Mouse (Mus musculus): ENCODE measurements at regions not wholly inside any gene's neighbourhood (a gene's known extent, or its start where the extent isn't known, plus 50 kb on each side); places are given as distances from the start of the nearest gene placed in this dataset.
"Not testable (repeated sequence)": the region's sequence is repeated elsewhere in the genome, so short reads cannot be mapped to it uniquely, and the experiment has no call there.

- DNase-seq (ENCODE audit: low read depth, low spot score): not testable (repeated sequence)
Observed at GRCm38 (mm10) chr7:106616932-106617331, 63.5 kb downstream of the Olfr693 start.

GRCm38 (mm10) chr7:106612723-106613122 is 67.7 kb downstream of the Olfr693 start:
- no peak for DNase-seq (ENCODE audit: low read depth, low spot score)

- no peak for DNase-seq (ENCODE audit: low read depth, low spot score)
Observed at GRCm38 (mm10) chr7:106580424-106580823, 100.0 kb downstream of the Olfr693 start.

GRCm38 (mm10) chr7:106568251-106568650 is 112.1 kb downstream of the Olfr693 start:
- DNase-seq (ENCODE audit: low read depth, low spot score): not testable (repeated sequence)

- peak; percentile 81 for DNase-seq (ENCODE audit: low read depth, low spot score)
Observed at GRCm38 (mm10) chr7:106550881-106551575, 129.4 kb downstream of the Olfr693 start.

GRCm38 (mm10) chr7:106529433-106530102 is 150.8 kb downstream of the Olfr693 start:
- peak; percentile 51 for DNase-seq (ENCODE audit: low read depth, low spot score)

- DNase-seq (ENCODE audit: low read depth, low spot score): peak; percentile 76
Observed at GRCm38 (mm10) chr7:106529023-106529422, 151.4 kb downstream of the Olfr693 start.

GRCm38 (mm10) chr7:106494851-106495250 is 185.5 kb downstream of the Olfr693 start:
- no peak for DNase-seq (ENCODE audit: low read depth, low spot score)

All from CD4-positive helper T cell, adult 2 months (primary cell).